Mouse (Mus musculus) thymus, postnatal 14 days (tissue): ENCODE results near the gene Fhit.

Source experiments
- DNase-seq: peaks from one replicate; pipeline ENCODE4 v3.0.0; 2021

The Fhit gene

GRCm38 (mm10) chr14:10344064-10344463 lies 817.8 kb downstream of the Fhit start:
- DNase-seq = no peak

GRCm38 (mm10) chr14:10316764-10317163 lies 845.1 kb downstream of the Fhit start:
- DNase-seq = no peak

- DNase-seq = no peak
Measured at GRCm38 (mm10) chr14:10312190-10312589, 849.6 kb downstream of the Fhit start.

GRCm38 (mm10) chr14:10305286-10305685 lies 856.5 kb downstream of the Fhit start:
- DNase-seq = no peak

GRCm38 (mm10) chr14:10301497-10301896 lies 860.3 kb downstream of the Fhit start:
- DNase-seq = peak; percentile 21

GRCm38 (mm10) chr14:10300914-10301313 lies 860.9 kb downstream of the Fhit start:
- peak; percentile 13 for DNase-seq

GRCm38 (mm10) chr14:10299030-10299429 lies 862.8 kb downstream of the Fhit start:
- DNase-seq = no peak

GRCm38 (mm10) chr14:10289043-10289442 lies 872.8 kb downstream of the Fhit start:
- DNase-seq = no peak

- no peak for DNase-seq
Measured at GRCm38 (mm10) chr14:10286027-10286426, 875.8 kb downstream of the Fhit start.

- no peak for DNase-seq
Measured at GRCm38 (mm10) chr14:10228708-10229107, 933.1 kb downstream of the Fhit start.

GRCm38 (mm10) chr14:10221847-10222246 lies 940.0 kb downstream of the Fhit start:
- DNase-seq = no peak

GRCm38 (mm10) chr14:10213216-10213615 lies 948.6 kb downstream of the Fhit start:
- no peak for DNase-seq

GRCm38 (mm10) chr14:10211184-10211583 lies 950.7 kb downstream of the Fhit start:
- no peak for DNase-seq

GRCm38 (mm10) chr14:10209007-10209406 lies 952.8 kb downstream of the Fhit start:
- DNase-seq = no peak

- DNase-seq = no peak
Measured at GRCm38 (mm10) chr14:10205699-10206098, 956.1 kb downstream of the Fhit start.

GRCm38 (mm10) chr14:10205290-10205689 lies 956.5 kb downstream of the Fhit start:
- no peak for DNase-seq

GRCm38 (mm10) chr14:10194130-10194529 lies 967.7 kb downstream of the Fhit start:
- DNase-seq = no peak

GRCm38 (mm10) chr14:10171761-10172160 lies 990.1 kb downstream of the Fhit start:
- no peak for DNase-seq

- DNase-seq = no peak
Measured at GRCm38 (mm10) chr14:10166641-10167429, 995.0 kb downstream of the Fhit start.

- DNase-seq = no peak
Measured at GRCm38 (mm10) chr14:10149872-10150271, 1012.0 kb downstream of the Fhit start.

- DNase-seq = no peak
Measured at GRCm38 (mm10) chr14:10139311-10139710, 1022.5 kb downstream of the Fhit start.

- DNase-seq = no peak
Measured at GRCm38 (mm10) chr14:10133873-10134272, 1028.0 kb downstream of the Fhit start.

GRCm38 (mm10) chr14:10129675-10130074 lies 1032.2 kb downstream of the Fhit start:
- no peak for DNase-seq

GRCm38 (mm10) chr14:10129088-10129487 lies 1032.7 kb downstream of the Fhit start:
- DNase-seq = no peak

- no peak for DNase-seq
Measured at GRCm38 (mm10) chr14:10126536-10126935, 1035.3 kb downstream of the Fhit start.
